Mouse (Mus musculus): Measurements from ENCODE around the gene Glyctk.

GRCm38 (mm10) chr9:106139763-106140162 lies 18.2 kb downstream of the Glyctk start:
- no peak for TF ChIP-seq POLR2A (IDR thresholded peaks at IDR 0.05; ENCODE audit: borderline replicate concordance, low read depth, low read length)
- TF ChIP-seq CTCF (IDR thresholded peaks at IDR 0.05; ENCODE audit: low read depth, low read length), result no peak
